Mouse (Mus musculus): ENCODE results near the gene Lasp1. TPM values are rescaled to one million over a fixed set of nuclear protein-coding genes. Genes with fewer than 3 reads are reported as not detected.
"Not testable (repeated sequence)": the region's sequence is repeated elsewhere in the genome, so short reads cannot be mapped to it uniquely, and the experiment has no call there.

Lasp1 gene
- polyA plus RNA-seq, 1 experiment from 2014 or later: 85.1 TPM

- 86% methylated on average over 15 of the region's 15 CpGs for WGBS
These were observed 34.6 kb downstream of the Lasp1 start for GRCm38 (mm10) chr11:97833352-97833751.

GRCm38 (mm10) chr11:97836541-97836940 lies 37.7 kb downstream of the Lasp1 start:
- peaks cover 63% of the 10 kb centered on the region for H3K36me3 ChIP-seq (ENCODE audit: control insufficient read depth, insufficient read depth, low read length)
- H3K9me3 ChIP-seq (ENCODE audit: control insufficient read depth, low read length): no peaks in the 10 kb centered on the region
- H3K4me2 ChIP-seq (ENCODE audit: low read length): no peak overlapping the region
- peak; percentile 42 for DNase-seq (ENCODE audit: low spot score)
- H3K4me1 ChIP-seq (replicated peaks; ENCODE audit: control insufficient read depth, insufficient read depth, low read length): 0 out of 2 replicates have a peak, but pooled peaks cover 4% of the 10 kb centered on the region
- H3K9ac ChIP-seq (ENCODE audit: low read length): no peak overlapping the region
- no peaks in the 10 kb centered on the region for H3K27me3 ChIP-seq (replicated peaks; ENCODE audit: control insufficient read depth, insufficient read depth, low read length)
- ATAC-seq (replicated peaks; ENCODE audit: low FRiP score, low TSS enrichment, low read depth): no peak
- 58% methylated on average over 7 of the region's 8 CpGs for WGBS
- H3K27ac ChIP-seq (ENCODE audit: low read depth): no peak overlapping the region
- H3K4me3 ChIP-seq (ENCODE audit: low read depth, low read length): no peak overlapping the region

More at GRCm38 (mm10) chr11:97833352-97833751, 34.6 kb downstream of the Lasp1 start:
- Histone ChIP-seq H3K9ac (ENCODE audit: low read length) (no peak overlapping the region), H3K4me3 (ENCODE audit: low read depth, low read length) (no peak overlapping the region), H3K9me3 (ENCODE audit: control insufficient read depth, low read length) (no peaks in the 10 kb centered on the region), H3K36me3 (ENCODE audit: control insufficient read depth, insufficient read depth, low read length) (peaks cover 76% of the 10 kb centered on the region), H3K27ac (ENCODE audit: low read depth) (no peak overlapping the region), H3K27me3 (replicated peaks; ENCODE audit: control insufficient read depth, insufficient read depth, low read length) (no peaks in the 10 kb centered on the region), H3K4me1 (replicated peaks; ENCODE audit: control insufficient read depth, insufficient read depth, low read length) (no peaks in the 10 kb centered on the region), H3K4me2 (ENCODE audit: low read length) (no peak overlapping the region)
- DNase-seq (ENCODE audit: low spot score): no peak
- no peak for ATAC-seq (replicated peaks; ENCODE audit: low FRiP score, low TSS enrichment, low read depth)

GRCm38 (mm10) chr11:97837051-97837450 lies 38.3 kb downstream of the Lasp1 start:
- ATAC-seq (replicated peaks; ENCODE audit: low FRiP score, low TSS enrichment, low read depth): not testable (repeated sequence)
- WGBS: 78% methylated on average over 9 of the region's 9 CpGs
- H3K36me3 ChIP-seq (ENCODE audit: control insufficient read depth, insufficient read depth, low read length): peaks cover 58% of the 10 kb centered on the region

GRCm38 (mm10) chr11:97837641-97838149 lies 38.9 kb downstream of the Lasp1 start:
- no peak overlapping the region for H3K27ac ChIP-seq (ENCODE audit: low read depth)
- WGBS: 80% methylated on average over 7 of the region's 7 CpGs
- H3K4me1 ChIP-seq (replicated peaks; ENCODE audit: control insufficient read depth, insufficient read depth, low read length): 0 out of 2 replicates have a peak, but pooled peaks cover 11% of the 10 kb centered on the region
- H3K9ac ChIP-seq (ENCODE audit: low read length): no peak overlapping the region
- no peaks in the 10 kb centered on the region for H3K27me3 ChIP-seq (replicated peaks; ENCODE audit: control insufficient read depth, insufficient read depth, low read length)
- ATAC-seq (replicated peaks; ENCODE audit: low FRiP score, low TSS enrichment, low read depth): no peak
- H3K36me3 ChIP-seq (ENCODE audit: control insufficient read depth, insufficient read depth, low read length): peaks cover 52% of the 10 kb centered on the region
- peak; percentile 49 for DNase-seq (ENCODE audit: low spot score)
- no peak overlapping the region for H3K4me2 ChIP-seq (ENCODE audit: low read length)
- H3K9me3 ChIP-seq (ENCODE audit: control insufficient read depth, low read length): no peaks in the 10 kb centered on the region
- H3K4me3 ChIP-seq (ENCODE audit: low read depth, low read length): no peak overlapping the region

More at GRCm38 (mm10) chr11:97837051-97837450, 38.3 kb downstream of the Lasp1 start:
- not testable (repeated sequence) for H3K9ac ChIP-seq (ENCODE audit: low read length); H3K27me3 ChIP-seq (replicated peaks; ENCODE audit: control insufficient read depth, insufficient read depth, low read length); H3K4me2 ChIP-seq (ENCODE audit: low read length); H3K27ac ChIP-seq (ENCODE audit: low read depth); H3K9me3 ChIP-seq (ENCODE audit: control insufficient read depth, low read length); H3K4me1 ChIP-seq (replicated peaks; ENCODE audit: control insufficient read depth, insufficient read depth, low read length); H3K4me3 ChIP-seq (ENCODE audit: low read depth, low read length)
- peak; percentile 16 for DNase-seq (ENCODE audit: low spot score)

- 37% methylated on average over 10 of the region's 10 CpGs for WGBS
- Histone ChIP-seq H3K4me3 (ENCODE audit: low read depth, low read length) (no peak overlapping the region), H3K9ac (ENCODE audit: low read length) (no peak overlapping the region), H3K27ac (ENCODE audit: low read depth) (no peak overlapping the region), H3K4me1 (replicated peaks; ENCODE audit: control insufficient read depth, insufficient read depth, low read length) (0 out of 2 replicates have a peak, but pooled peaks cover 11% of the 10 kb centered on the region), H3K27me3 (replicated peaks; ENCODE audit: control insufficient read depth, insufficient read depth, low read length) (no peaks in the 10 kb centered on the region), H3K36me3 (ENCODE audit: control insufficient read depth, insufficient read depth, low read length) (peaks cover 43% of the 10 kb centered on the region), H3K4me2 (ENCODE audit: low read length) (no peak overlapping the region), H3K9me3 (ENCODE audit: control insufficient read depth, low read length) (no peaks in the 10 kb centered on the region)
- DNase-seq (ENCODE audit: low spot score): peak; percentile 55
- no peak for ATAC-seq (replicated peaks; ENCODE audit: low FRiP score, low TSS enrichment, low read depth)
These were observed 40.1 kb downstream of the Lasp1 start for GRCm38 (mm10) chr11:97838779-97839440.

GRCm38 (mm10) chr11:97839441-97840134 lies 40.8 kb downstream of the Lasp1 start:
- Histone ChIP-seq H3K9me3 (ENCODE audit: control insufficient read depth, low read length) (no peaks in the 10 kb centered on the region), H3K9ac (ENCODE audit: low read length) (no peak overlapping the region), H3K4me1 (replicated peaks; ENCODE audit: control insufficient read depth, insufficient read depth, low read length) (0 out of 2 replicates have a peak, but pooled peaks cover 11% of the 10 kb centered on the region), H3K4me2 (ENCODE audit: low read length) (no peak overlapping the region), H3K36me3 (ENCODE audit: control insufficient read depth, insufficient read depth, low read length) (peaks cover 37% of the 10 kb centered on the region), H3K27me3 (replicated peaks; ENCODE audit: control insufficient read depth, insufficient read depth, low read length) (no peaks in the 10 kb centered on the region), H3K27ac (ENCODE audit: low read depth) (no peak overlapping the region), H3K4me3 (ENCODE audit: low read depth, low read length) (no peak overlapping the region)
- WGBS: 54% methylated on average over 11 of the region's 11 CpGs
- DNase-seq (ENCODE audit: low spot score) (no peak), ATAC-seq (replicated peaks; ENCODE audit: low FRiP score, low TSS enrichment, low read depth) (no peak)

- Histone ChIP-seq H3K4me3 (ENCODE audit: low read depth, low read length) (no peak overlapping the region), H3K4me1 (replicated peaks; ENCODE audit: control insufficient read depth, insufficient read depth, low read length) (0 out of 2 replicates have a peak, but pooled peaks cover 11% of the 10 kb centered on the region), H3K27ac (ENCODE audit: low read depth) (no peak overlapping the region; the same call in 1 of the 2 replicates), H3K4me2 (ENCODE audit: low read length) (peak overlapping the region; percentile 61; the same call in 1 of the 2 replicates), H3K36me3 (ENCODE audit: control insufficient read depth, insufficient read depth, low read length) (peaks cover 31% of the 10 kb centered on the region), H3K9me3 (ENCODE audit: control insufficient read depth, low read length) (no peaks in the 10 kb centered on the region), H3K27me3 (replicated peaks; ENCODE audit: control insufficient read depth, insufficient read depth, low read length) (no peaks in the 10 kb centered on the region), H3K9ac (ENCODE audit: low read length) (no peak overlapping the region)
- 0 out of 2 replicates have a peak, but pooled peaks have one; percentile 21 for ATAC-seq (replicated peaks; ENCODE audit: low FRiP score, low TSS enrichment, low read depth)
- DNase-seq (ENCODE audit: low spot score): peak; percentile 47
- 62% methylated on average over 2 of the region's 2 CpGs for WGBS
These were observed 41.3 kb downstream of the Lasp1 start for GRCm38 (mm10) chr11:97840135-97840490.

GRCm38 (mm10) chr11:97840539-97840954 lies 41.7 kb downstream of the Lasp1 start, which contains the start of gene B230217C12Rik:
Gene B230217C12Rik (plus strand): TSS chr11:97840780.
- H3K4me1 ChIP-seq (replicated peaks; ENCODE audit: control insufficient read depth, insufficient read depth, low read length): 0 out of 2 replicates have a peak, but pooled peaks cover 11% of the 10 kb centered on the region
- H3K36me3 ChIP-seq (ENCODE audit: control insufficient read depth, insufficient read depth, low read length): peaks cover 27% of the 10 kb centered on the region
- H3K9me3 ChIP-seq (ENCODE audit: control insufficient read depth, low read length): no peaks in the 10 kb centered on the region
- ATAC-seq (replicated peaks; ENCODE audit: low FRiP score, low TSS enrichment, low read depth): peak; percentile 47; the same call in 1 of the 2 replicates
- 0% methylated on average over 6 of the region's 6 CpGs for WGBS
- H3K27me3 ChIP-seq (replicated peaks; ENCODE audit: control insufficient read depth, insufficient read depth, low read length): no peaks in the 10 kb centered on the region
- H3K9ac ChIP-seq (ENCODE audit: low read length): peak within 1 kb of the TSS; percentile 55
- H3K4me2 ChIP-seq (ENCODE audit: low read length): peak within 1 kb of the TSS; percentile 61
- DNase-seq (ENCODE audit: low spot score): peak; percentile 61
- peak within 1 kb of the TSS; percentile 84 for H3K27ac ChIP-seq (ENCODE audit: low read depth)
- peak within 1 kb of the TSS; percentile 56 for H3K4me3 ChIP-seq (ENCODE audit: low read depth, low read length)
